Mouse (Mus musculus) megakaryocyte-erythroid progenitor cell, adult 5-6 weeks (primary cell): Measurements from ENCODE around the gene Itgav. TPM values are rescaled to one million over a fixed set of nuclear protein-coding genes. Genes with fewer than 3 reads are reported as not detected.

Source experiments
- ATAC-seq: replicated peaks from 2 replicates; pipeline ENCODE4 v1.8.0; 2016; ENCODE audit warnings: mild to moderate bottlenecking, inconsistent platforms; ENCODE audit not compliant: severe bottlenecking, poor library complexity, low FRiP score, low TSS enrichment
- total RNA-seq, 2 experiments: library from RNA; stranded (forward) in 1 of 2; stranded (reverse) in 1 of 2; fragments of 200-1000, 215-1000 nt in 1 of 2; fragments of >200 nt in 1 of 2; fragmentation: Nextera tagmentation in 1 of 2; gene quantifications; 2 replicates each; pipeline ENCODE4 v1.2.3; 2014 to 2017

Itgav gene
- 8.1 and 13.8 TPM in 2 replicates for total RNA-seq (2014; fragmentation: Nextera tagmentation)
- total RNA-seq (2017) = 10.3 and 42.0 TPM in 2 replicates

DNA sequence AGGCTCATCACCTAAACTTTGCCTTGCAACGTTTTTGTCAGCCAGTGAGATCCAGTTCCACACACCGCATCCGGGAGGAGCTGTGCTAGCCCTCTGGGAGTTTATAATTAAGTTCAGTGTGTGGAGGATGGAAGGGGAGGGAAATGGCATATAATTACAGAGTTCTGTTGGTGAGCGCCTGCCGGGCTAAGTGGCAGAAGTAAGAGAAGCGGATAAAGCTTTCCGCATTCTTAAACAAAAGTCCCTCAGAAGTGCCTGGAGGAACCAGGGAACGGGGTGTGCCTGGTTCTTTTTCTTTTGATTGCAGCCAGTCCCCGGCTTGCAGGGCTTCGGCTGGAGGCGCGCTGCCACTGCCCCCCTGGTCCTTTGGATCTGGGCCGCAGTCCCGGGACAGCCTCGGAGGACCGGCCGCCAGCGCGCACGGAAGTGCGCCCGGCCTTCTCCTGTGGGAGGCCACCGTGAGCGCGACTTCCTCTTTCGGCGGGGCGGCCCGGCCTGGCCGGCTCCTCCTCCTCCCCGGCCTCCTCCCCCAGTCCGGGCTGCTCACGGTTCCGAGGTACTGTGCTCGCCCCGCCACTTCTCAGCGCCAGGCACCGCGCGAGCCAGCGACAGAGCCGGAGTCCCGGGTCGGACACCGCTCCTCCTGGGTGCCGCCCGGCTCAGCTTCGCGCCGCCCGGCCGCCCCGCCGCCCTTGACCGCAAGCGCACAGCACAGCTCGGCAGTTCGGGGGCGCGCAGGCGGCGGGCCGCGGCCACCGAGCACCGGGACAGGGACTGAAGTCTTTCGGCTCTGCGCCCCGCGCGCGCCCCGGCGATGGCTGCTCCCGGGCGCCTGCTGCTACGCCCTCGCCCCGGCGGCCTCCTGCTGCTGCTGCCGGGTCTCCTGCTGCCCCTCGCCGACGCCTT lies at the start of gene Itgav:
TSS of gene Itgav (plus strand) at position 477 of the 906 bp plus-strand sequence.
- ATAC-seq = peak; percentile 91

DNA sequence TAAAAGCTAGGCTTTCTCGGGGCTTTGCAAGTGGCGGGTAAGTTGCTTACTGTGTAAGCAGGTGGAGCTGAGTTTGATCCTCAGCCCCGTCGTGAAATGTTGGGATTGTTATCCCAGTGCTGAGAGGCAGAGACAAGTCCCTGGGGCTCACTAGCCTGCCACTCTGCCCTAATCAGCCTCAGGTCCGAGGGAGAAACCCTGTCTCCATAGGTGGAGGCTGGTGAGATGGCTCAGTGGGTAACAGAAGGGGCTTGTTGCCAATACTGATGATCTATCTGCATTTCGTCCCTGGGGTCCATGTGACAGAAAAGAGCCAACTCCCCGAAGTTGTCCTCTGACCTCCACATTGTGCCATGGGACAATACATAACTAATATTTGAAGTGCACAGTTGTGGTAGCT lies 49.8 kb upstream of the Itgav start:
- ATAC-seq = no peak

DNA sequence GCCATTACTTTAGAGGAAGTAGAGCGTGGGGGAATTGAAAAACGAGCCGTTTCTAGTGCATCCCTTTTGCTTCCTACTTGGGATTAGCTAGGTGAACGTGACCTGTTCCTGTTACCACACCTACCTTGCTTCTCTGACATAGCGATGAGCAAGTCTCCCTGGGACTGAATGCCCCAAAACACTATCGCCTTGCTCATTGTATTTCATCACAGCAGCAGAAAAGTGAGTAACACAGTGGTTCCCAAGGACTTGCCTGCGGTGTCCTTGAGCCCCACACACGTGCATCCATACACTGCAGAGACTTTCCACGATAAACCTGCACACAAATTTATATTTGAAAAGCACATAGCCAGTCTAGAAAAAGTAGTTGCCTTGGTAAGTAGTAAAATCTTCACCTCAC lies 49.3 kb upstream of the Itgav start:
- ATAC-seq = no peak

DNA sequence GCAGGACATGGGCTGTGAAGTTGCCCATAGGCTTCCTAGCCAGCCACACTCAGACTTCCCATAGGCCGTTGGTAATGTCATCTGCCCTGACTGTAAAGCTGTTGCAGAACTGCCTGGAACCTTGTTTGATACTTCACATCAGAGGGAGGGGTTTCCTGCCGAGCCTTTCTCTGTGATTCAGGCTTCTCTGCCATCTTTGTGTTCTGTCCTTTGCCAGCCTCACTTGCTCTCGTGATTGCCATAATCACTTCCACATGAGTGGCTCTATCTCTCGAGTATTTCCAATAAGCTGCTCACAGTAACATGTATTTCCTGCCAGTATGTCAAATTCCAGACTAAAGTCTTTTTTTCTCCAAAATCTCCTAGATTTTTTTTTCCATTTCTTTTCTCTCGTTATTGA lies 48.5 kb upstream of the Itgav start:
- ATAC-seq = no peak

DNA sequence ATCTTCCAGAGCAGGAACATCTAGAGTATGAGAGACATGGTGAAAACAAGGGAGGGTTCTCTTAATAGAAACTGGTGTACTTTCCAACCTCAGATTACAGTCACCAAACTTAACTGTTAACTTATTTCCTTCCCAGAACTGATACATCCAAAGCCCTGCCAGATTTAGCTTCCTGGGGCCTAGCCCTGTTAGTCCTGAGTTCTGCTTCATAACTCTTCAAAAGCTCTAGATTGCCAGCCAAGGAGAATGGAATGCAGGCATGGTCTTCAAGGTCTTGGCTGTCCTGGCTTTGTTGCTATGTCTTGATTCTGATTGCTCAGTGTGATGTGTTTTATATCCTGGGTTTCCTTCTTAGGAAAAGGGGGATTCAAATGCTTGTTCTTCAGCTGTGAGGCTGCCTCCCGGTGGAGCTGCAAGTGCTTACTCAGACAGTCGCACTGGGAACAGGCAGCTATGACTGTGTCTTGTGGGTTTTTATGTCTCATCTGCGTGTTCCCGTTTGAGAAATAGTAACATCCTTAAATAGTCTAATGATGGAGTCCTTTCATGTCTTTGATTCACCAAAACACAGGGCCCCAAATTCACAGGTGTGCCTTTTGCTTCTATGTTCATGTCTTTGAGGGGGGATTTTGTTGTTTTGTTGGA lies 47.8 kb upstream of the Itgav start:
- ATAC-seq = no peak

DNA sequence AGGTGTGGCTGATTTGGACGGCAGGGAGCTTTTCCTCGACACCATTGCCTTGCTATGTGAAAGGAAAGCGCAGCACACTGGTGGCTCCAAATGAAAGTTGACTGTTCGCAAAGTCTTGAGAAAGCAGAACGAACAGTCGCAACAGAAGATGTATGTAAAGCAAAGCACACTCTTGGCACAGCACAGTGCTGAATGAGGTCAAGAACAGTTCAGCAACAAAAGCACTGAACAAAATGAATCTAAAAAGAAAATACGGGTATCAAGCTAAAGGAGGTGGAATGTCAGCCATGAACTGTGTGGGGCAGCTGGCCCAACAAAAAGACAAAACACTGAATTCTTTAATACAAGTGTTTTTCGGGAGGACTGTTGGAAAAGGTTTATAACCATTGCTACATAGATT lies 42.9 kb upstream of the Itgav start:
- no peak for ATAC-seq

DNA sequence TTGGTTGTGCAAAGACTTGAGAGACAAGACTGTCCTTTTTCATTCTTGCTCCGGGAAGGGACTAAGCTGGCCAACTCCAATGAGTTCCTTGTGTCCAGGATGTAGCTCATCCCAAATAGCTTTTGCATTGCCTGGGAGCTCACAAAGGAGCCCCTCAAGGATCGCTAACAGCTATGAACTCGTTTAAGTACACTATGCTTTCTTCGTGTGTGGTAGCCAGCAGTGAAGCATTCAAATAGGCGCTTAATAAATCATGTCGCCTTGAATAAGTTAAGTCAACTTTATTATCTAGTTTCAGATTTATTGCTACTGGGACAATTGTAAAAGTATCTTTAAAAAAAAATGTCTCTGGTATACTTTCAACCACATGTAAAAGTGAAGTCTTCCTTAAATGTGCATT lies 42.4 kb upstream of the Itgav start:
- no peak for ATAC-seq

DNA sequence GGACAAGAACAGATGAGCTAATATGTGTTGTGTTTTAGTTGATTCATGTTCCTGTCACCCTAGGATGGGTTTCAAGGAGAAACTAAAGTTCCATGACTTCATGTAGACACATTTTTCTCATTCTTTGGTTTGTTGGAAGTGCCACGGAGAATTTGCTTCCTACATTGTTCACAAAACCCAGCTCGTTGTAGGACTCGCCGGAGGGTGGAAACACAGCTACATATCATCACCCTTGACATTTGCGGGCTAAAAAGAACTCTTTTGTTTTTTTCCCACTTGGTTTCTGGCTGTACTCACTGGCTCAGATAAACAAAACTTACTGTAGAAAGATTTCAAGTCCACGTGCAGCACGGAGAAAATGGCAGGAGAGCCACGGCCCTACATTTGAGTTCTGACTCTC lies 41.9 kb upstream of the Itgav start:
- no peak for ATAC-seq

DNA sequence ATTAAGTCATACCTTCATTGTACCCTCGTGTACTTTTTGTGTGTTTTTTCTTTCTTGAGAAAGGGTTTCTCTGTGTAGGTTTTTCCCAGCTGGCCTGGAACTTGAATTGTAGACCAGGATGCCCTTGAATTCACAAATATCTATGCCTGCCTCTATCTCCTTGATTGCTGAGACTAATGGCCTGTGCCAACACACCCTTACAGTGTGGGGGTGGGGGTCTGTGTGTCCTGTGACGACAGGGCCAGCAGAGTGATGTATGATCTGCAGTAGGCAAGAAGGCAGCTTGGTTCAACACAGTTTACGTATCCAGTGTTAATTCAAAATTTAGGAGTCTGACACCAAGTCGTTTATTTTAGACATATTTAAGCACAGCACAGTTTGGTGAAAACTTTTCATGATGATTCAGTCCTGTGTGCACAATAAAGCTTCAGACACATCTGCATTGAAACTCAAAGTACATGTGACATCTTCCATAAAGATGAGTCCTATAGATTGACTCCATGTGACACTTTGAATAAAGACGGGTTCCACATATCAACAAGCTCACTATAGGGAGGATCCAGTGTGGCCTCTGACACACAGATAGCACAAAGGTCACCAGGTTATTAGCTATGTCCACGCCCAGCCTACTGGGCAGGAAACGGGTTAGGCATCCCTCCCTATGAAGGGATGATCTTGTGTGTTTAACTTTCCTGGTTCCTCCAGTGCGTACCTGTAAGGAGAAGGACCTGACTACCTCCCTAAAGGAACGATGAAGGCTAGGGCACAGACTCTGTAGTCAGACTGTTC lies 40.3 kb upstream of the Itgav start:
- ATAC-seq = no peak

DNA sequence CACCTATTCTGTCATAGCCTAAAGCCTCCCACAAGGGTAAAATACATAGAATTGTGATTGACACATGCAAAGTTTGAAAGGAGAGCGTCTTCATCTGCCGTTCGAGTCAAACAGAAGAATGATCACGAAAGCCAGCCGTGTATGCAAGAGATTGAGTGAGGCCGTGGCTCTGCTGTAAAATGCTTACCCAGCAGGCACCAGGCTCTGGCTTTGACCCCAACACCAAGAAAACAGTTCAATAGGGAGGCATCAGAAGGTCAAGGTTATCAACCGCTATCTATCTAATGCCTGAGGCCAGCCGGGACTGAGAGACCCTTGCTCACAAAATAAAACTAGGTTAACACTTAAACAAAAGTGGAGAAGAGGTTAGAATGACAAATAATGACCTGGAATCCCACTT lies 39.5 kb upstream of the Itgav start:
- ATAC-seq = no peak

DNA sequence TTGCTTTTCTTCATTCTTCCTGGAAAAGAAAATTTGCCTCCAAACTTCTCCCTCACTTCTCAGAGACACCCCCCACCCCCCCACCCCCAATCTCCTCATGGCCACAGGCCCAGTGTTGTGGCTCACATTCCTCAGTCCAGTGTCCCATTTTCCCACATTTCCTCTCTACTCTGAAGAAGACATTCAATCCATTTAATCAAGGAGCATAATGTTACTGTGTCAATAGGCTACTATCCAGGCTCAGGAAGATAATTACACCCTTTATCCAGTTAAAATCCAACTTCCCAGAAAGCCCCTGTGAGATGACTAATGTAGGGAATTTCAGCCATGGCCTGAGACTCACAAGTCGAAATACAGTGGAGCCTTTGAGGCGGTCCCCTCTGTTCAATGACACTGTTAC lies 33.8 kb upstream of the Itgav start:
- no peak for ATAC-seq

DNA sequence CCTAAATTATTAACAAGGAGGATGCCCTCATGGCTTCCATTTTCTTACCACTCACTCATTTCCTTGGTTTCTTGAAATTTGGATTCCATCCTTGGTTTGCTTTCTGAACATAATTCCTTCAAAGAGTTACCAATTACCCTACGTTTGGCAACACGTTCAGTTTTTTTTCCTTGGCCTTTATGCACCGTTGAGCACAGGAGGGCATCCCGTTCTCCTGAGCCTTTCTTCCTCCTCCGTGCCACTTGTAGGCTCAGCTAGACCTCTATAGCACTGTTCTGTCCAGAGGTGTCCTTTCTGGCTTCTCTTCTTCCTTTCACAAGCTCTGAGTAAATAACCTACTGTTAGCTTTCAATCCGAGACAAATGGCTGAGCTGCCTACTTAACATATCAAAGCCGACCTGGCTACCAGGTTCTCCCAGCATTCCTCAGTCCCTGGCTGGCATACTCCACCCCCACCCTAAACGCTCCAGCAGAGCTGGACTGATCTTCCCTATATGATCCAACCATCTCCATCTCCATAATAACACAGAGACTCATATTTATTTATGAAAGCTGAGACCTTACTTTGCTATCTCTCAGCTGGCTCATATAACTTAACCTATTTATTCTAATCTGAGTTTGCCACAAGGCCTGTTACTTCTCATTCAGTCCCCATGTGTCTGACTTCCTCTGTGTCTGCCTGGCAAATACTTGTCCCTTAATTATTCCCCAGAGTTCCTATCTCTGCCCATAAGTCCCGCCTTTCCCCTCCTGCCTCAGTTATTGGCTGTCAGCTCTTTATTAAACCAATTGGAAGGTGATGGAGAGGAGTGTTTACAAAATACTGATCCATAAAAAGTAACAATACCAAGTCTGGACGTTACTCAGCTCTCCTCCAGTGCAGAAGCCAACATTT lies 31.3 kb upstream of the Itgav start:
- ATAC-seq = no peak

DNA sequence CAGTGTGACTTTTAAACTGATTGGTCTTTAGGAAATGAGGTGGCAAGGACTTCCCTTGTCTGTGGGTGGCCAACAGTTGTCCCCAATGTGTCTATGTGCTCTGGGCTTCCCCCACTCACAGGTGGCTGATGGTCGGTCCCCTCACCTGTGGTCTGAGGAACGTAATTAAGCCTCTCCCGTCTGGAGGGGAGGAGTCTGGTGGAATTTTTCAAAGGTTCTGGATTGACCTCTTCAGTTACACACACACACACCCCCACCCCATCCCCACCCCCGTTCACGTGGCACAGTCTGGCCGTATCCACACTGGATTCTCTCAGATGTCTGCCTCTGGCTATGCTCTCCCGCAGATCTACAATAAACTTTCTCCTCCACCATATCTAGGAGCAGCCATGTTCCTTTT lies 30.1 kb upstream of the Itgav start:
- no peak for ATAC-seq

DNA sequence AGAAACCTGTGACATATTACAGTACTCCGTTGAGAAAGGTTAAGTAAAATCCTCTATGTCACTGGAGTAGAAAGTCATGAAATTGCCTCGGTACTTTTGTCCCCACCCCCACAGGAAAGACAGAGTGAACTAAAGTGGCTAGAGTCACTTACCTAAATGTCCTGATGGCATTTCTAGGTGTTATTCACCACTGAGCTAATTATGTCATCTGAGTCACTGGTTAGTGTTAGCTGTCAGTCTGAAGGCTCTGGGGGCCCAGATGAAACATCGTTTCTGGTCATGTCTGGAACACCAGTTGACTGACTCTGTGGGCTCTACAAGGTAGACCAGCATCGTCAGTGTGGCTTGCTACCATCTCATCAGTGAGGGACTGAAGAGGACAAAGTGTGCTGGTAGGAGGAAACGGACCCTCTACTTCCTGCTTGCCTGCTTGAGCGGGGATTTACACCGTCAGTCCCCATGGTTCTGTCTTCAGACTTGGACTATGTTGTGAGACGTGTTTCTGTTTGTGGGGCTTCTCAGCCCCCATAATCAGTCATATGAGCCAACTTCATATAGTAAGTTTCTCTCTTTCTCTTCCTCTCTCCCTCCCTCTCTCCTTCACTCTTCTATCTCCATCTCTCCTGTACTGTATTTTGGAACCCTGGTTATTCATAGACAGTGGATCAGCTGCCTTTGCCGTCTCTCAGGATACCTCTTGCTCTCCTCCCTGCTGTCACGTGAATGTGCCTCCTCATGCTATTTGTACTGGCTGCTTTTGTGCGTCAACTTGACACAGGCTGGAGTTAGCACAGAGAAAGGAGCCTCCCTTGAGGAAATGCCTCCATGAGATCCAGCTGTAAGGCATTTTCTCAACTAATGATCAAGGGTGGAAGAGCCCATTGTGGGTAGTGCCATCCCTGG lies 28.6 kb upstream of the Itgav start:
- ATAC-seq = no peak

DNA sequence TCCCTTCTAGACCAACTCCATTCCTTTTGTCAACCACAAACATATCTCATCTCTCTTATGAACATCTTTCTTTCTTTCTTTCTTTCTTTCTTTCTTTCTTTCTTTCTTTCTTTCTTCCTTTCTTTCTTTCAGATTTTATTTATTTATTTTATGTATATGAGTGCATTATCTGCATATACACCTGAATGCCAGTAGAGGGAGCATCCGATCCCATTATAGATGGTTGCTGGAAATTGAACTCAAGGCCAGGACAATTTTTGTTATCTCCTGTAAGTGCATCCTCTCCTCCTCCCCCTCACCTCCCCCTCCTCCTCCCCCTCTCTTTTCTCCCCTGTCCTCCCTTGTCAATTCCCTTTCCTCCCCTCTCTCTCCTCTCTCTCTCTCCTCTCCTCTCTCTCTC lies 25.7 kb upstream of the Itgav start:
- peak; percentile 72; the same call in 1 of the 2 replicates for ATAC-seq

DNA sequence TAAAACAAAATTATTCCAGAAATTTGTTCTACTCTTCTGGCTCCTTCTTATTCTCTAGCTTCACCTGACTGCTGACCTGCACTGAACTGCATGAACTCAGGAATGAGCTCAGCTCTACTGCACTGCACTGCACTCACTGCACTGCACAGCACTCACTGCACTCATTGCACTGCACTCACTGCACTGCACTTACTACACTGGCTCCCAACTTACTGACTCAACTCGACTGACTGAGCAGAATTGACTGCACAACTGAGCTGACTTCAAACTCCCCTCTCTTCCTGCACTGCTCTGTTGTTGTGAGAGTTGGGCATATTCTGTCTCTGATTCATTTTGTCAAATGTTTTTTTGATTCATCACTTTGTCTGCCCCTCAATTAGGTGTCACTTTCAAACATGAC lies 24.9 kb upstream of the Itgav start:
- no peak for ATAC-seq

DNA sequence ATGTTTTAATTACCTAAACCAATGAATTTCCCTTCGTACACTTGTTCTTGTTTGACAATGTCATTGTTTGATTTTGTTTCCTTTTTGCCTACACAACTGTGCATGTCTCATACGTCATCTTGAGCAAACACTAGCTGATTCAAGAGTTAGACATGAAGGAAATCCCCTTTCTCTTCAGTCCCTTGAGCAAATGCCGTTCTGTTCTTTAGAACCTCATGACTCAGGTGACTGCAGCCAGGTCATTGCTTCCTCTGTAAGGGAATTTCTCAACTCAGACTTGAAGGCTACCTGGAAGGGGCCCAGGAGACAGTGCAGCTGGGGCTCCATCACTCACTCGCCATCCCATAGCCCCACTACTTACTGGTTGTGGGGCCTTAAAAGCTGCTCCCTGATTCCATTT lies 23.5 kb upstream of the Itgav start:
- no peak for ATAC-seq

DNA sequence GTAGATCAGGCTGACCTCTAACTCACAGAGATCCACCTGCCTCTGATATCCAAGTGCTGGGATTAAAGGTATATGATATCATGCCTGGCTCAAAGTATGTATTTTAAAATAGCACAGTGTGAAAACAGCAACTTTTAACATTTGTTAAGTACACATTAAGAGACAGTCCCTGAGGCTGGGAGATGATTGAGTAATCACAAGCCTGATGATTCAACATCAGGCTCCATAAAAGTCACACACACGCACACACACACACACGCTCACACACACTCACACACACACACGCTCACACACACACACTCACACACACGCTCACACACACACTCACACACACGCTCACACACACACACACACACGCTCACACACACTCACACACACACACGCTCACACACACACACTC lies 21.8 kb upstream of the Itgav start:
- ATAC-seq = no peak
